Mouse (Mus musculus) kidney, adult 2 months (tissue): Measurements from ENCODE around the gene Lmx1a.

Experiments used
- CTCF ChIP-seq: fragments of 200-500 bp; conservative IDR thresholded peaks from 2 replicates; pipeline ENCODE4 v1.5.1; 2011; ENCODE audit warnings: low read depth, mild to moderate bottlenecking, control low read depth, low read length, moderate library complexity, mixed read lengths; ENCODE audit not compliant: insufficient read depth, insufficient read length
- POLR2A ChIP-seq: fragments of 200-500 bp; IDR thresholded peaks from one replicate; pipeline ENCODE4 v1.6.1; 2011; ENCODE audit warnings: low read depth, low read length, control low read depth

- no peak for TF ChIP-seq POLR2A
- no peak for TF ChIP-seq CTCF
These were observed 77.6 kb downstream of the Lmx1a start for GRCm38 (mm10) chr1:167766619-167767018.
